Mouse (Mus musculus) kidney, embryonic 14.5 days (tissue): ENCODE measurements around the gene Actb. TPM values are rescaled to one million over a fixed set of nuclear protein-coding genes. Genes with fewer than 3 reads are reported as not detected.

Experiments used
- ATAC-seq: fragments of 200-750 bp; cut with Nextera tagmentation; 2 replicates; pipeline ENCODE4 v1.8.0; 2017; ENCODE audit warnings: moderate number of reproducible peaks, mild to moderate bottlenecking, moderate TSS enrichment, moderate library complexity; ENCODE audit not compliant: low FRiP score, low TSS enrichment
- H3K27ac ChIP-seq: fragments of 300-500 bp; sonication (generic); 2 replicates; pipeline ENCODE4 v1.5.1; 2014; ENCODE audit warnings: low read depth, mild to moderate bottlenecking, low read length, moderate library complexity, mixed read lengths
- H3K27me3 ChIP-seq: fragments of 300-500 bp; sonication (generic); 2 replicates; pipeline ENCODE4 v1.6.1; 2014; ENCODE audit warnings: mild to moderate bottlenecking, low read length; ENCODE audit not compliant: control insufficient read depth, insufficient read depth
- H3K36me3 ChIP-seq: fragments of 300-500 bp; sonication (generic); 2 replicates; pipeline ENCODE4 v1.6.1; 2014; ENCODE audit warnings: low read length, mixed read lengths; ENCODE audit not compliant: control insufficient read depth, insufficient read depth
- H3K4me1 ChIP-seq: fragments of 300-500 bp; sonication (generic); 2 replicates; pipeline ENCODE4 v1.6.1; 2014; ENCODE audit warnings: low read length, mixed read lengths; ENCODE audit not compliant: control insufficient read depth, insufficient read depth
- H3K4me2 ChIP-seq: fragments of 300-500 bp; sonication (generic); replicated peaks from 2 replicates; pipeline ENCODE4 v1.6.1; 2014; ENCODE audit warnings: low read depth, mild to moderate bottlenecking, low read length
- H3K4me3 ChIP-seq: fragments of 300-500 bp; sonication (generic); 2 replicates; pipeline ENCODE4 v1.5.1; 2014; ENCODE audit warnings: mild to moderate bottlenecking, low read length
- H3K9ac ChIP-seq: fragments of 300-500 bp; sonication (generic); 2 replicates; pipeline ENCODE4 v1.6.1; 2014; ENCODE audit warnings: low read depth, mild to moderate bottlenecking, low read length, moderate library complexity
- H3K9me3 ChIP-seq: fragments of 300-500 bp; sonication (generic); 2 replicates; pipeline ENCODE4 v1.6.1; 2016; ENCODE audit warnings: low read length; ENCODE audit not compliant: control insufficient read depth
- WGBS: fragments of 180-500 bp; shearing (Covaris S2); extraction: QIAGEN DNeasy Blood & Tissue Kit; methylation state at CpG from one replicate; pipeline ENCODE4 v1.1.7; 2014; 5-methylcytosine and 5-hydroxymethylcytosine counted together
- polyA plus RNA-seq: library from polyadenylated mRNA; unstranded; fragments of >200 nt; fragmentation: Nextera tagmentation; extraction: Ambion mirVana; gene quantifications from 2 replicates; pipeline ENCODE4 v1.2.1, GENCODE M21; 2014

Gene Actb
- polyA plus RNA-seq, 1 experiment from 2014 or later: 14,375 TPM

- H3K4me2 ChIP-seq: no peak overlapping the region
- WGBS: 74% methylated on average over 8 of the region's 8 CpGs
- no peak overlapping the region for H3K9ac ChIP-seq
- peaks cover 38% of the 10 kb centered on the region for H3K36me3 ChIP-seq
- no peaks in the 10 kb centered on the region for H3K9me3 ChIP-seq
- no peaks in the 10 kb centered on the region for H3K27me3 ChIP-seq
- H3K4me1 ChIP-seq: peaks cover 6% of the 10 kb centered on the region; the same call in 1 of the 2 replicates
- no peak overlapping the region for H3K27ac ChIP-seq
- ATAC-seq: peak; percentile 78
- no peak overlapping the region for H3K4me3 ChIP-seq
Observed at GRCm38 (mm10) chr5:142879318-142880175, 27.0 kb downstream of the Actb start.

GRCm38 (mm10) chr5:142878570-142878969 is 28.0 kb downstream of the Actb start:
- no peak overlapping the region for H3K27ac ChIP-seq
- WGBS: 80% methylated on average over 15 of the region's 15 CpGs
- H3K4me1 ChIP-seq: peaks cover 6% of the 10 kb centered on the region; the same call in 1 of the 2 replicates
- no peaks in the 10 kb centered on the region for H3K9me3 ChIP-seq
- no peak overlapping the region for H3K4me2 ChIP-seq
- no peaks in the 10 kb centered on the region for H3K27me3 ChIP-seq
- H3K36me3 ChIP-seq: peaks cover 39% of the 10 kb centered on the region
- no peak overlapping the region for H3K9ac ChIP-seq
- no peak for ATAC-seq
- no peak overlapping the region for H3K4me3 ChIP-seq

GRCm38 (mm10) chr5:142877337-142878280 is 28.9 kb downstream of the Actb start:
- H3K9me3 ChIP-seq: no peaks in the 10 kb centered on the region
- WGBS: 32% methylated on average over 11 of the region's 11 CpGs
- no peak overlapping the region for H3K4me2 ChIP-seq
- peaks cover 39% of the 10 kb centered on the region for H3K36me3 ChIP-seq
- peak; percentile 66; the same call in 1 of the 2 replicates for ATAC-seq
- no peak overlapping the region for H3K27ac ChIP-seq
- no peak overlapping the region for H3K9ac ChIP-seq
- peaks cover 6% of the 10 kb centered on the region; the same call in 1 of the 2 replicates for H3K4me1 ChIP-seq
- H3K27me3 ChIP-seq: no peaks in the 10 kb centered on the region
- H3K4me3 ChIP-seq: no peak overlapping the region

GRCm38 (mm10) chr5:142876896-142877295 is 29.7 kb downstream of the Actb start:
- Histone ChIP-seq H3K36me3 (peaks cover 44% of the 10 kb centered on the region), H3K4me2 (no peak overlapping the region), H3K4me1 (peaks cover 6% of the 10 kb centered on the region; the same call in 1 of the 2 replicates), H3K27ac (no peak overlapping the region), H3K27me3 (no peaks in the 10 kb centered on the region), H3K9me3 (no peaks in the 10 kb centered on the region), H3K9ac (no peak overlapping the region), H3K4me3 (no peak overlapping the region)
- 92% methylated on average over 5 of the region's 5 CpGs for WGBS
- no peak for ATAC-seq

GRCm38 (mm10) chr5:142875513-142875905 is 31.0 kb downstream of the Actb start:
- H3K4me3 ChIP-seq: no peak overlapping the region
- no peak for ATAC-seq
- 97% methylated on average over 10 of the region's 10 CpGs for WGBS
- no peaks in the 10 kb centered on the region for H3K9me3 ChIP-seq
- H3K27ac ChIP-seq: no peak overlapping the region
- H3K27me3 ChIP-seq: no peaks in the 10 kb centered on the region
- H3K9ac ChIP-seq: no peak overlapping the region
- peaks cover 52% of the 10 kb centered on the region for H3K36me3 ChIP-seq
- no peak overlapping the region for H3K4me2 ChIP-seq
- 0 out of 2 replicates have a peak, but pooled peaks cover under 1% of the 10 kb centered on the region for H3K4me1 ChIP-seq

- WGBS: 89% methylated on average over 13 of the region's 13 CpGs
- Histone ChIP-seq H3K4me3 (no peak overlapping the region), H3K9me3 (no peaks in the 10 kb centered on the region), H3K36me3 (peaks cover 53% of the 10 kb centered on the region), H3K4me2 (no peak overlapping the region), H3K27ac (no peak overlapping the region), H3K9ac (no peak overlapping the region), H3K4me1 (no peaks in the 10 kb centered on the region), H3K27me3 (no peaks in the 10 kb centered on the region)
- ATAC-seq: no peak
Observed at GRCm38 (mm10) chr5:142874791-142875512, 31.6 kb downstream of the Actb start.

- Histone ChIP-seq H3K9ac (no peak overlapping the region), H3K4me3 (no peak overlapping the region), H3K27me3 (no peaks in the 10 kb centered on the region), H3K27ac (no peak overlapping the region), H3K9me3 (no peaks in the 10 kb centered on the region), H3K4me2 (no peak overlapping the region), H3K4me1 (no peaks in the 10 kb centered on the region), H3K36me3 (peaks cover 58% of the 10 kb centered on the region)
- whole genome bisulfite sequencing: 94% methylated on average over 7 of the region's 7 CpGs
- no peak for ATAC-seq
Observed at GRCm38 (mm10) chr5:142873718-142874117, 32.8 kb downstream of the Actb start.

- 73% methylated on average over 12 of the region's 12 CpGs for WGBS
- Histone ChIP-seq H3K9ac (no peak overlapping the region), H3K27ac (no peak overlapping the region), H3K36me3 (peaks cover 51% of the 10 kb centered on the region), H3K27me3 (no peaks in the 10 kb centered on the region), H3K4me3 (no peak overlapping the region), H3K9me3 (no peaks in the 10 kb centered on the region), H3K4me2 (no peak overlapping the region), H3K4me1 (no peaks in the 10 kb centered on the region)
- no peak for ATAC-seq
Observed at GRCm38 (mm10) chr5:142871765-142872164, 34.8 kb downstream of the Actb start.
